In genomic region chr1:179192781-179193180, GRCm38 (mm10) we compare ENCODE assay signal across 22 mouse cellular contexts.
DNase-seq lines count a peak whose midpoint lies in the region; ATAC-seq and TF ChIP-seq lines count a peak whose summit lies in the region.
"Had no signal": no experiment of that assay in that cellular context is flagged by ENCODE, and none has a peak within 500 bp of the region (broad histone marks: within the 10 kb centered on the region; RNA-seq: fewer than 3 reads in every experiment).

No protein-coding gene starts in this region.

- H3K4me1 ChIP-seq in kidney, postnatal 0 days (replicated peaks; ENCODE audit: insufficient read depth, low read length) = 0 out of 2 replicates have a peak, but pooled peaks cover 3% of the 10 kb centered on the region
- no peaks in the 10 kb centered on the region for H3K4me1 ChIP-seq in liver, embryonic 12.5 days
- H3K4me1 ChIP-seq: midbrain, embryonic 12.5 days had no signal

- H3K4me2 ChIP-seq in kidney, postnatal 0 days (ENCODE audit: low read length) = no peak overlapping the region
- H3K4me2 ChIP-seq in liver, embryonic 12.5 days = no peak overlapping the region
- H3K4me2 ChIP-seq: embryonic facial prominence, embryonic 12.5 days; heart, embryonic 12.5 days; midbrain, embryonic 12.5 days had no signal

- 53% methylated on average over 11 of the region's 11 CpGs for WGBS in kidney, postnatal 0 days
- WGBS in liver, embryonic 12.5 days (ENCODE audit: insufficient replicate concordance) = 82% methylated on average over 11 of the region's 11 CpGs

- no peak overlapping the region for H3K9ac ChIP-seq in kidney, postnatal 0 days (ENCODE audit: low read depth, low read length)
- no peak overlapping the region for H3K9ac ChIP-seq in liver, embryonic 12.5 days
- H3K9ac ChIP-seq: embryonic facial prominence, embryonic 12.5 days; heart, embryonic 12.5 days; liver, postnatal 0 days; midbrain, embryonic 12.5 days had no signal

- 0 out of 2 replicates have a peak, but pooled peaks have one; percentile 9 for ATAC-seq in frontal cortex, adult (ENCODE audit: low TSS enrichment)
- no peak for ATAC-seq in kidney, postnatal 0 days (replicated peaks; ENCODE audit: low FRiP score, low read depth)
- no peak for ATAC-seq in liver, embryonic 12.5 days
- ATAC-seq: activated CD4-positive, CD25-positive, alpha-beta regulatory T cell, adult 4 months; forebrain, embryonic 16.5 days; liver, postnatal 0 days had no signal

- H3K27ac ChIP-seq in kidney, postnatal 0 days = no peak overlapping the region
- no peak overlapping the region for H3K27ac ChIP-seq in liver, embryonic 12.5 days
- H3K27ac ChIP-seq: embryonic facial prominence, embryonic 12.5 days; gastrocnemius, adult 2 months; midbrain, embryonic 12.5 days had no signal

- H3K27me3 ChIP-seq in kidney, postnatal 0 days (ENCODE audit: insufficient read depth, low read length) = no peaks in the 10 kb centered on the region
- H3K27me3 ChIP-seq in liver, embryonic 12.5 days (replicated peaks) = no peaks in the 10 kb centered on the region
- H3K27me3 ChIP-seq: embryonic facial prominence, embryonic 12.5 days; heart, embryonic 12.5 days; midbrain, embryonic 12.5 days had no signal

- TF ChIP-seq CTCF in kidney, postnatal 0 days (IDR thresholded peaks at IDR 0.05; ENCODE audit: low read depth) = no peak

- no peaks in the 10 kb centered on the region for H3K36me3 ChIP-seq in kidney, postnatal 0 days (ENCODE audit: insufficient read depth, low read length)
- no peaks in the 10 kb centered on the region for H3K36me3 ChIP-seq in liver, embryonic 12.5 days
- H3K36me3 ChIP-seq: embryonic facial prominence, embryonic 12.5 days; G1E; heart, embryonic 12.5 days; midbrain, embryonic 12.5 days had no signal

- no peaks in the 10 kb centered on the region for H3K9me3 ChIP-seq in kidney, postnatal 0 days (replicated peaks; ENCODE audit: low read length)
- no peaks in the 10 kb centered on the region for H3K9me3 ChIP-seq in liver, embryonic 12.5 days (replicated peaks)
- H3K9me3 ChIP-seq: embryonic facial prominence, embryonic 12.5 days; G1E; heart, embryonic 12.5 days; midbrain, embryonic 12.5 days had no signal

- H3K4me3 ChIP-seq in kidney, postnatal 0 days (replicated peaks; ENCODE audit: low read depth, low read length) = no peak overlapping the region
- H3K4me3 ChIP-seq in liver, embryonic 12.5 days = no peak overlapping the region
- H3K4me3 ChIP-seq: embryonic facial prominence, embryonic 12.5 days; erythroblast, embryonic 14.5 days; gastrocnemius, adult 2 months; heart, embryonic 12.5 days; midbrain, embryonic 12.5 days had no signal

- DNase-seq in frontal cortex, postnatal 25 days (ENCODE audit: low spot score in 2 of 2) = no peak
- DNase-seq in kidney, postnatal 0 days (ENCODE audit: low spot score) = peak; percentile 73
- DNase-seq in kidney, adult 11 months = no peak
- peak; percentile 13 for DNase-seq in cerebellum, adult 11 months
- peak; percentile 66 to 71 for DNase-seq in cerebellum, postnatal 10 days
- DNase-seq in embryo, embryonic 10.5 days (ENCODE audit: low spot score) = no peak
- DNase-seq: adrenal gland, postnatal 10 days; gastrocnemius, adult 2 months; kidney, adult 9 months; liver; liver, postnatal 0 days; lung, postnatal 10 days; spleen, adult 18-20 months had no signal

Comparison
In these comparisons a context has a peak if more than half of its experiments do, and no peak if none do; other contexts are left out.
1. DNase-seq: peak in kidney, postnatal 0 days (single experiment), cerebellum, adult 11 months (single experiment) and cerebellum, postnatal 10 days (2 of 2); none in frontal cortex, postnatal 25 days (0 of 2), kidney, adult 11 months (single experiment) and embryo, embryonic 10.5 days (single experiment).